In the genomic region with DNA sequence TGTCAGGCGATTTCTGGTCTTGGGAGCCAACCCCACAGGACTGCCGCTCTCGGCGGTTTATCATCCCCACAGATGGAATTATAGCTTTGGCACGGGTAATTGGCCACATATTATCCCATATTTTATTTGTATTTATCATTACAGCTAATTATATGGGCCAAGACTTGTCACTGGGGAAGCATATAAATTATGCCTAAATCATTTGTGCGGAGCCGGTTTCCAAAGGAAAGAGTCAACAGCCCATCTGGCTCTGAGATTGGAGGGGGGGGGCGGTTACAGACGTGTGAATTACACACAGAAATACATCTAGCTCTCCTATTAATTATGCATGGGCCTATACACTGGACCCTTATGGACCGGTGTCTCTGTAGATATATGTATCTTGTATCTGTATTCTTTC, we compare ENCODE assay signal across 19 mouse cellular contexts. TPM values are rescaled to one million over a fixed set of nuclear protein-coding genes. Genes with fewer than 3 reads are reported as not detected.
DNase-seq lines count a peak whose midpoint lies in the region; ATAC-seq lines count a peak whose summit lies in the region.
"Had no signal": no experiment of that assay in that cellular context is flagged by ENCODE, and none has a peak within 500 bp of the region (broad histone marks: within the 10 kb centered on the region; RNA-seq: fewer than 3 reads in every experiment).

No protein-coding gene starts in this region.

- DNase-seq in kidney, postnatal 14 days = peak; percentile 34
- DNase-seq in kidney, adult 9 months = no peak
- DNase-seq in layer of hippocampus, adult 9-10 months (ENCODE audit: low spot score) = no peak
- DNase-seq: adrenal gland, postnatal 25 days; cerebellum, adult 2 months; cerebellum, postnatal 10 days; gastrocnemius, postnatal 14 days; heart, adult 2 months; heart, postnatal 14 days had no signal

- no peak overlapping the region for H3K4me2 ChIP-seq in forebrain, embryonic 16.5 days (ENCODE audit: low read length)
- no peak overlapping the region for H3K4me2 ChIP-seq in forebrain, embryonic 12.5 days
- H3K4me2 ChIP-seq in neural tube, embryonic 13.5 days = no peak overlapping the region
- no peak overlapping the region for H3K4me2 ChIP-seq in neural tube, embryonic 15.5 days
- H3K4me2 ChIP-seq: heart, embryonic 11.5 days; heart, embryonic 15.5 days; hindbrain, embryonic 14.5 days had no signal

- no peaks in the 10 kb centered on the region for H3K36me3 ChIP-seq in forebrain, embryonic 16.5 days (ENCODE audit: control insufficient read depth, insufficient read depth)
- H3K36me3 ChIP-seq in forebrain, embryonic 12.5 days (replicated peaks) = no peaks in the 10 kb centered on the region
- H3K36me3 ChIP-seq in neural tube, embryonic 13.5 days = no peaks in the 10 kb centered on the region
- H3K36me3 ChIP-seq in neural tube, embryonic 15.5 days = no peaks in the 10 kb centered on the region
- H3K36me3 ChIP-seq: embryonic facial prominence, embryonic 10.5 days; heart, embryonic 15.5 days had no signal

- WGBS in forebrain, embryonic 16.5 days = 46% methylated on average over 10 of the region's 10 CpGs
- 81% methylated on average over 10 of the region's 10 CpGs for WGBS in forebrain, embryonic 12.5 days
- WGBS in neural tube, embryonic 13.5 days = 51% methylated on average over 10 of the region's 10 CpGs
- 41% methylated on average over 10 of the region's 10 CpGs for WGBS in neural tube, embryonic 15.5 days

- H3K4me1 ChIP-seq in forebrain, embryonic 16.5 days (replicated peaks; ENCODE audit: control insufficient read depth, insufficient read depth, low read length) = peaks cover 7% of the 10 kb centered on the region; the same call in 1 of the 2 replicates
- H3K4me1 ChIP-seq in forebrain, embryonic 12.5 days = no peaks in the 10 kb centered on the region
- peaks cover 20% of the 10 kb centered on the region for H3K4me1 ChIP-seq in neural tube, embryonic 13.5 days (replicated peaks)
- H3K4me1 ChIP-seq in neural tube, embryonic 15.5 days = peaks cover 28% of the 10 kb centered on the region; the same call in 1 of the 2 replicates
- H3K4me1 ChIP-seq: heart, embryonic 15.5 days had no signal

- no peak overlapping the region for H3K4me3 ChIP-seq in forebrain, embryonic 16.5 days (replicated peaks; ENCODE audit: low read length)
- no peak overlapping the region for H3K4me3 ChIP-seq in forebrain, embryonic 12.5 days (replicated peaks)
- no peak overlapping the region for H3K4me3 ChIP-seq in neural tube, embryonic 13.5 days
- no peak overlapping the region for H3K4me3 ChIP-seq in neural tube, embryonic 15.5 days (replicated peaks)
- H3K4me3 ChIP-seq: embryonic facial prominence, embryonic 10.5 days; heart, adult 2 months; heart, embryonic 15.5 days had no signal

- H3K9ac ChIP-seq in forebrain, embryonic 16.5 days (replicated peaks; ENCODE audit: low read depth, low read length) = no peak overlapping the region
- no peak overlapping the region for H3K9ac ChIP-seq in forebrain, embryonic 12.5 days
- H3K9ac ChIP-seq in neural tube, embryonic 13.5 days = no peak overlapping the region
- no peak overlapping the region for H3K9ac ChIP-seq in neural tube, embryonic 15.5 days (replicated peaks)
- H3K9ac ChIP-seq: heart, embryonic 15.5 days; hindbrain, embryonic 14.5 days had no signal

- H3K27me3 ChIP-seq in forebrain, embryonic 16.5 days (replicated peaks; ENCODE audit: control insufficient read depth, insufficient read depth, low read length) = no peaks in the 10 kb centered on the region
- H3K27me3 ChIP-seq in forebrain, embryonic 12.5 days = no peaks in the 10 kb centered on the region; the same call in 1 of the 2 replicates
- H3K27me3 ChIP-seq in neural tube, embryonic 13.5 days = peaks cover 21% of the 10 kb centered on the region; the same call in 1 of the 2 replicates
- H3K27me3 ChIP-seq in neural tube, embryonic 15.5 days (replicated peaks) = peaks cover 7% of the 10 kb centered on the region; the same call in 1 of the 2 replicates

- no peaks in the 10 kb centered on the region for H3K9me3 ChIP-seq in forebrain, embryonic 16.5 days (ENCODE audit: control insufficient read depth, low read length)
- no peaks in the 10 kb centered on the region for H3K9me3 ChIP-seq in forebrain, embryonic 12.5 days
- no peaks in the 10 kb centered on the region for H3K9me3 ChIP-seq in neural tube, embryonic 13.5 days
- no peaks in the 10 kb centered on the region for H3K9me3 ChIP-seq in neural tube, embryonic 15.5 days (replicated peaks)
- H3K9me3 ChIP-seq: embryonic facial prominence, embryonic 10.5 days; heart, embryonic 15.5 days had no signal

- no peak overlapping the region for H3K27ac ChIP-seq in forebrain, embryonic 16.5 days (ENCODE audit: low read length)
- H3K27ac ChIP-seq in forebrain, embryonic 12.5 days = no peak overlapping the region
- 0 out of 2 replicates have a peak overlapping the region, but pooled peaks have one; percentile 28 for H3K27ac ChIP-seq in neural tube, embryonic 13.5 days (replicated peaks)
- H3K27ac ChIP-seq in neural tube, embryonic 15.5 days (replicated peaks) = no peak overlapping the region
- H3K27ac ChIP-seq: embryonic facial prominence, embryonic 10.5 days; heart, adult 2 months; heart, embryonic 15.5 days; hindbrain, embryonic 14.5 days had no signal

- ATAC-seq in forebrain, embryonic 16.5 days = peak; percentile 54
- no peak for ATAC-seq in forebrain, embryonic 12.5 days (ENCODE audit: low FRiP score)
- peak; percentile 2; the same call in 1 of the 2 replicates for ATAC-seq in neural tube, embryonic 13.5 days (ENCODE audit: low read depth)
- no peak for ATAC-seq in neural tube, embryonic 15.5 days (ENCODE audit: low FRiP score)

RNA-seq across cellular contexts. Expression of a gene that starts 26.9 kb away (rescaled TPM):
- polyA plus RNA-seq in forebrain, embryonic 16.5 days (2015; fragmentation: Nextera tagmentation; extraction: Ambion mirVana) = not detected in 2 replicates
- polyA plus RNA-seq in forebrain, embryonic 12.5 days (2016; fragmentation: Nextera tagmentation; extraction: Ambion mirVana) = not detected in 2 replicates
- polyA plus RNA-seq in neural tube, embryonic 13.5 days (2015; fragmentation: Nextera tagmentation; extraction: Ambion mirVana) = not detected in 2 replicates
- polyA plus RNA-seq in neural tube, embryonic 15.5 days (2015; fragmentation: Nextera tagmentation; extraction: Ambion mirVana) = not detected in 2 replicates
- polyA plus RNA-seq: adrenal gland, adult 2 months; cerebellum, adult 2 months; embryonic facial prominence, embryonic 10.5 days; embryonic facial prominence, embryonic 14.5 days; heart, adult 2 months; heart, embryonic 11.5 days; heart, embryonic 15.5 days; hindbrain, embryonic 14.5 days had no signal

RNA-seq across cellular contexts. Expression of a gene that starts 28.9 kb away (rescaled TPM):
- polyA plus RNA-seq in forebrain, embryonic 16.5 days (2015; fragmentation: Nextera tagmentation; extraction: Ambion mirVana) = not detected in 2 replicates
- polyA plus RNA-seq in forebrain, embryonic 12.5 days (2016; fragmentation: Nextera tagmentation; extraction: Ambion mirVana) = not detected in 2 replicates
- polyA plus RNA-seq in neural tube, embryonic 13.5 days (2015; fragmentation: Nextera tagmentation; extraction: Ambion mirVana) = not detected in 2 replicates
- polyA plus RNA-seq in neural tube, embryonic 15.5 days (2015; fragmentation: Nextera tagmentation; extraction: Ambion mirVana) = not detected in 2 replicates
- polyA plus RNA-seq: adrenal gland, adult 2 months; cerebellum, adult 2 months; embryonic facial prominence, embryonic 10.5 days; embryonic facial prominence, embryonic 14.5 days; heart, adult 2 months; heart, embryonic 11.5 days; heart, embryonic 15.5 days; hindbrain, embryonic 14.5 days had no signal

Comparison
In these comparisons a context has a peak if more than half of its experiments do, and no peak if none do; other contexts are left out.
1. ATAC-seq: peak in forebrain, embryonic 16.5 days (single experiment) and neural tube, embryonic 13.5 days (single experiment); none in forebrain, embryonic 12.5 days (single experiment) and neural tube, embryonic 15.5 days (single experiment).